Mouse (Mus musculus) myocyte (in vitro differentiated cells): ENCODE measurements around the gene Gnl3. TPM values are rescaled to one million over a fixed set of nuclear protein-coding genes. Genes with fewer than 3 reads are reported as not detected.
A peak's percentile ranks its signal among the peaks of the same experiment; 100 is the strongest.

ENCODE experiments used
- H3K27me3 ChIP-seq: one replicate; pipeline ENCODE4 v1.6.1; 2011; ENCODE audit not compliant: control insufficient read depth, insufficient read depth, insufficient read length
- H3K36me3 ChIP-seq: one replicate; pipeline ENCODE4 v1.6.1; 2011; ENCODE audit not compliant: control insufficient read depth, insufficient read depth
- H3K4me2 ChIP-seq: one replicate; pipeline ENCODE4 v1.6.1; 2011; ENCODE audit warnings: low read depth, control low read depth
- H3K4me3 ChIP-seq: one replicate; pipeline ENCODE4 v1.5.1; 2011; ENCODE audit warnings: mild to moderate bottlenecking, control low read depth, moderate library complexity
- H3K79me2 ChIP-seq: one replicate; pipeline ENCODE4 v1.6.1; 2011; ENCODE audit not compliant: control insufficient read depth, insufficient read depth
- H3ac ChIP-seq: one replicate; pipeline ENCODE4 v1.6.1; 2011; ENCODE audit not compliant: control insufficient read depth, insufficient read length
- CEBPB ChIP-seq: IDR thresholded peaks from 2 replicates; pipeline ENCODE4 v1.6.1; 2011; ENCODE audit warnings: mild to moderate bottlenecking, moderate library complexity; ENCODE audit not compliant: poor library complexity, insufficient read depth, severe bottlenecking
- E2F4 ChIP-seq: IDR thresholded peaks from one replicate; pipeline ENCODE4 v1.6.1; 2011; ENCODE audit warnings: mild to moderate bottlenecking, control low read depth, moderate library complexity; ENCODE audit not compliant: insufficient read depth
- MAX ChIP-seq: IDR thresholded peaks from one replicate; pipeline ENCODE4 v1.6.1; 2011; ENCODE audit warnings: low read depth, mild to moderate bottlenecking, control low read depth
- MYOD1 ChIP-seq, 3 experiments: IDR thresholded peaks; one replicate each; pipeline ENCODE4 v1.6.1; 2011; ENCODE audit warnings: control low read depth in 2 of 3, low read depth in 2 of 3, mild to moderate bottlenecking in 2 of 3, moderate library complexity in 1 of 3; ENCODE audit not compliant: insufficient read length in 2 of 3, control insufficient read depth in 1 of 3
- MYOG ChIP-seq, 3 experiments: IDR thresholded peaks; one replicate each; pipeline ENCODE4 v1.6.1; 2011; ENCODE audit warnings: control low read depth in 2 of 3, low read depth in 2 of 3, mild to moderate bottlenecking in 2 of 3; ENCODE audit not compliant: insufficient read length in 2 of 3, control insufficient read depth in 1 of 3, insufficient read depth in 1 of 3
- POLR2A ChIP-seq: IDR thresholded peaks from one replicate; pipeline ENCODE4 v1.6.1; 2011; ENCODE audit warnings: low read depth, mild to moderate bottlenecking, control low read depth, moderate library complexity; ENCODE audit not compliant: insufficient read length
- POLR2AphosphoS2 ChIP-seq: IDR thresholded peaks from one replicate; pipeline ENCODE4 v1.6.1; 2011; ENCODE audit warnings: low read depth, control low read depth; ENCODE audit not compliant: insufficient read length
- REST ChIP-seq: IDR thresholded peaks from one replicate; pipeline ENCODE4 v1.6.1; 2011; ENCODE audit warnings: mild to moderate bottlenecking, control low read depth, moderate library complexity; ENCODE audit not compliant: insufficient read depth, insufficient read length
- SRF ChIP-seq: IDR thresholded peaks from one replicate; pipeline ENCODE4 v1.6.1; 2011; ENCODE audit warnings: low read depth; ENCODE audit not compliant: control insufficient read depth, insufficient read length
- TCF12 ChIP-seq: IDR thresholded peaks from one replicate; pipeline ENCODE4 v1.6.1; 2011; ENCODE audit warnings: mild to moderate bottlenecking, control low read depth; ENCODE audit not compliant: poor library complexity, insufficient read depth, severe bottlenecking
- TCF3 ChIP-seq: IDR thresholded peaks from one replicate; pipeline ENCODE4 v1.6.1; 2011; ENCODE audit warnings: low read depth, control low read depth; ENCODE audit not compliant: insufficient read length
- USF1 ChIP-seq: IDR thresholded peaks from one replicate; pipeline ENCODE4 v1.6.1; 2011; ENCODE audit warnings: low read depth, mild to moderate bottlenecking, control low read depth, moderate library complexity
- polyA plus RNA-seq: library from polyadenylated mRNA; unstranded; fragments of >200 nt; fragmentation: generic; extraction: Trizol; gene quantifications from one replicate; pipeline ENCODE4 v1.2.1, GENCODE M21; 2012; ENCODE audit warnings: missing spikeins

The Gnl3 gene
- polyA plus RNA-seq, 1 experiment, result 37.9 TPM

DNA sequence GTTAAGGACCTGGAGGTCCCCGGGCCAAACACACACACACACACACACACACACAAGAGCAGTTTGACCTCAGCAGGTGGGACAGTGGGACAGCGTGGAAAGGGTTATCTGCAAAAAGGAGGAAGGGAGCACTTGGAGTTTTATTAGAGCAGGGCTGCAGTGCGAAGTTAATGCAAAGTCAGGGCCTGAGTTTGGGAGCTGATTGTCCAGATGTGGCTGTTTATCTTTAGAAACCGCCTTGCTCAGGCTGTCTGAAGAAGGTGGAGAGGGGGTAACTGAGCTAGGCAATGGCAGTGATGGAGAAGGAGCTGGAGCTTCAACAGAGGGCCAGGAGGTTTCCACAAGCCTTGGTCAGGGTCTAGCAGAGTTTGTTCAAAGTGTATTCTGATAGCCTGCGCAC, 12.2 kb downstream of the Gnl3 start:
- TF ChIP-seq MAX (no peak), SRF (no peak), TCF12 (no peak), POLR2A (no peak), REST (no peak), POLR2AphosphoS2 (no peak), USF1 (no peak), MYOG (IDR thresholded peaks at IDR 0.05; ENCODE audit: control insufficient read depth in 1 of 3, insufficient read depth in 1 of 3, insufficient read length in 2 of 3, low read depth in 2 of 3) (no peak), CEBPB (no peak), MYOD1 (IDR thresholded peaks at IDR 0.05; ENCODE audit: control insufficient read depth in 1 of 3, insufficient read length in 2 of 3, low read depth in 2 of 3) (no peak), E2F4 (no peak), TCF3 (no peak)
- H3K36me3 ChIP-seq, result peaks cover 19% of the 10 kb centered on the region

DNA sequence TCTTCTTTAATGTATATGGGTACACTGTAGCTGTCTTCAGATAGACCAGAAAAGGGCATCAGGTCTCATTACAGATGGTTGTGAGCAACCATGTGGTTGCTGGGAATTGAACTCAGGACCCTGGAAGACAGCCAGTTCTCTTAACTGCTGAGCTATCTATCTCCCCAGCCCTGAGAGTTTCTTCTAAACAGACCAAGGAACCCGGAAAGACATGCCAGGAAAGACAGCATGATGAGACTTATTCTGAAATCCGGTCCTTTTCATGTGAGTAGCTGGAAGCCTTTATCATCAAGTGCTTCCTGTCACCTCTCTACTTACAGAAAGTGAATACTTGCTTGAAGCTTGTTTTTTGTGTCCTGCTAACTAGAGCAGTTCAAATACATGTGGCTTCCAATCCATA, 14.4 kb downstream of the Gnl3 start:
- TF ChIP-seq TCF12 (no peak), MYOD1 (IDR thresholded peaks at IDR 0.05; ENCODE audit: control insufficient read depth in 1 of 3, insufficient read length in 2 of 3, low read depth in 2 of 3) (no peak), REST (no peak), CEBPB (no peak), E2F4 (no peak), MYOG (IDR thresholded peaks at IDR 0.05; ENCODE audit: control insufficient read depth in 1 of 3, insufficient read depth in 1 of 3, insufficient read length in 2 of 3, low read depth in 2 of 3) (no peak), TCF3 (no peak), POLR2AphosphoS2 (no peak), MAX (no peak), USF1 (no peak)
- H3K4me2 ChIP-seq, result no peak overlapping the region
- H3K79me2 ChIP-seq, result peaks cover 16% of the 10 kb centered on the region
- H3ac ChIP-seq, result no peak overlapping the region
- H3K4me3 ChIP-seq, result no peak overlapping the region
- H3K36me3 ChIP-seq, result no peaks in the 10 kb centered on the region
- no peaks in the 10 kb centered on the region for H3K27me3 ChIP-seq

More for the DNA sequence above, 12.2 kb downstream of the Gnl3 start:
- H3K4me2 ChIP-seq, result no peak overlapping the region
- H3K27me3 ChIP-seq, result no peaks in the 10 kb centered on the region
- H3K79me2 ChIP-seq, result no peaks in the 10 kb centered on the region
- no peak overlapping the region for H3ac ChIP-seq
- H3K4me3 ChIP-seq, result no peak overlapping the region

DNA sequence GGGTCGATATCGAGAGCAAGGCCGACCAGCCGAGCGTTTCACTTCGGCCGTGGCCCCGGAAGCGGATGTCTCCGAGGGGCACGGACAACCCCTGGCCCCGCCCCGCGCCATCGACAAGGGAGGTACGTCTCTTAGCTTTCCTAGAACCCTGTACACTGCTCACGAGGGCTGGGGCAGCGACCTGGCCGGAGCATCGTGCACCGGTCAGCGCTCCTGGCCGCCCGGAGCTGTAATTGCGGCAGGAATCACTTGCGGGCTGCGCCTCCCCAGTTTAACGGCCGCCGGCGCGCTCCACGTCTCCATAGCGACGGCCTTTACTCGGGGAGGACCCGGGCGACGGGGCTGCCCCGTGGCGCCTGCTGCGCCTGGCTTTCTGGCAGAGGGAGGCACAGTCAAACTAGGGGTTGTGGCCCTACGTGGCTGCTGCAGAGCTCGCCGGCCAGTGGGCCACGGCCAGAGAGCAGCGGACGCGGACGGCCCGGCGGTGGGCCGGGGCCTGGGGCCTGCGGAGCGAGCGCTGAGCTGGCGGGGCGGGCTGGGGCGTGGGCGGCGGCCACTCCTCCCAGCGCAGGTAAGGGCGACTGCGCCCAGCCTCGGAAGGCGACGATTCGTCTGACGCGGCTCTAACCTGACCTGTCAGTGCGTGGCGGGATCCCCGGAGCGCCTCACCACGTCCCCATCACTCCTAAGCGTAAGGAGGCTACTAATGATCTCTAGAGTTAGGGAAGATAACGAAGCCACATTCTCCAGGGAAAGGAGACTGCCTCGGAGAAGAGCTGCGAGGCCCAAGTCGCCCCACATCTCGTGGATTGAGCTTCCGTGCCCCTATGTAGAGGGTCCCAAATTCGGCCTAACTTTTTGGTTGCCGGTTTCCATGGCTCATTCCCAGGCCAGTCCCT, 17.4 kb downstream of the Gnl3 start, which contains the start of the genes Glt8d1 and Spcs1:
Gene Glt8d1, plus strand, starts transcription at position 94 of the 899 bp plus-strand sequence.
Gene Spcs1, minus strand, starts transcription at position 366 of the 899 bp plus-strand sequence.
- Histone ChIP-seq H3K4me2 (peak within 1 kb of the TSS; percentile 88), H3K79me2 (peaks cover 19% of the 10 kb centered on the region), H3K27me3 (no peaks in the 10 kb centered on the region), H3ac (peak within 1 kb of the TSS; percentile 72), H3K4me3 (peak within 1 kb of the TSS; percentile 85), H3K36me3 (peaks cover 8% of the 10 kb centered on the region)
- TF ChIP-seq POLR2AphosphoS2 (peak; percentile 78), TCF3 (no peak), MYOG (IDR thresholded peaks at IDR 0.05; ENCODE audit: control insufficient read depth in 1 of 3, insufficient read depth in 1 of 3, insufficient read length in 2 of 3, low read depth in 2 of 3) (no peak), POLR2A (peak; percentile 76), E2F4 (no peak), REST (no peak), SRF (no peak), CEBPB (no peak), MAX (no peak), TCF12 (no peak), MYOD1 (IDR thresholded peaks at IDR 0.05; ENCODE audit: control insufficient read depth in 1 of 3, insufficient read length in 2 of 3, low read depth in 2 of 3) (no peak), USF1 (no peak)

DNA sequence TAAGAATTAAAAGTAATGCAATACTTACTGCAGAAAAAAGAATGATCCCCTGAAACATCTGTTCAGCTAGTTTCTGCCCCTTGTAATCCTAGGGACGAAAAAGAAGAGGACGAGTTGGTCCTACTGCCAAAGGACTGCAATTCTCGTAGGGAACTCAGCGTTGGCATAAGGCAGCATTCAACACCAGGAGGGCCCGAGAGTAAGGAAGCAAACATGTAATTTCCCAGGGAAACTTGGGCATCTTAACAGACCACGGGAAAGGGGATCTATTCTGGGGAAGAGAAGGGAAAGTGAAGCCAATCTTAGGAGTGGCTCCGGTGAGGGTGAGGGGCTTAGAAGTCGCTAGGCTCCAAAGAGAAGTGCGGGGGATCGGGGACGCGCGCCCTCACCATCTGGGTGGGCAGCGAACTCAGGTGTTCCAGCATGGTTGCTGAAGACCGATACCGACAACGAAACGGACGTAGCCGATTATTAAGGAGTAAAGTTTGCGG, 18.1 kb downstream of the Gnl3 start:
- Histone ChIP-seq H3ac (peak overlapping the region; percentile 72), H3K79me2 (peaks cover 19% of the 10 kb centered on the region), H3K4me3 (peak overlapping the region; percentile 85), H3K4me2 (peak overlapping the region; percentile 88), H3K36me3 (peaks cover 8% of the 10 kb centered on the region), H3K27me3 (no peaks in the 10 kb centered on the region)
- TF ChIP-seq USF1, result no peak
- no peak for TF ChIP-seq POLR2A
